Mouse (Mus musculus) cortical plate, adult 2 months (tissue): ENCODE data around the gene Hhatl.

Source experiments
- CTCF ChIP-seq: fragments of 200-500 bp; IDR thresholded peaks from 2 replicates; pipeline ENCODE4 v1.5.1; 2011; ENCODE audit warnings: mild to moderate bottlenecking, control low read depth, low read length; ENCODE audit not compliant: insufficient read depth; ENCODE audit errors: extremely low read depth
- POLR2A ChIP-seq: fragments of 200-500 bp; IDR thresholded peaks from 2 replicates; pipeline ENCODE4 v1.6.1; 2011; ENCODE audit warnings: mild to moderate bottlenecking, low read length, control low read depth; ENCODE audit not compliant: insufficient read depth; ENCODE audit errors: extremely low read depth

DNA sequence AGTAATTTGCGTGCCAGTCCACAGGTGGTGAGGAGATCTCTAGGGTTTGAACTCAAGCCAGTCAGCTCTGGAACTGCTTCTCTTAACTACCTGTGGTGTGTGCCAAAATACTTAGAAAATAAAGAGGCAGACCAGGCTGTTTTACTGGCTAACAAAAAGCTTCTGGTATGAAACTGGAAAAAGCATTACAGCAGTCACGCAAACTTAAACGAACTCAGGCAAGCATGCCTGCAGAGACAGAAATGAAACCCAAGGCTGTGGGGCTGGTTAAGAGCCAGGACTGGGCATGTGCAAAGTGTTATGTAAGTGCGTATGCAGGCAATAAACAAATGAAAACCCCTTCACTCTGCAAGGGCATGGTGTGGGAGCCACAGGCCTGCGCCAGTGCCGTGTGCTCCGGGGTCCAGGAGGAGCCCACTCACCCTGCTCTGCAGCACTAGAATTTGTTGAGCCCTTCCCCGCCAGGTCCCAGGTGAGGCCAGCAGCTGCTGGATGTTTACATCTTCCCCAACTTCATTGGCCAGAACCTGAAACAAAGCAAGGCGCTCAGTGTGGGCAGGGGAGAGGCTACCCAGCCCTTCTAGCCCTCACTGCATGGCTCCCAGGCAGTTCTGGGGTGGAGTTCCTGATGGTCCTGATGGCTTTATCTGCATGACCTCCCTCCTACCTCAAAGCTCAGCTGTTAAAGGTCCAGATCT lies 26.9 kb upstream of the Hhatl start:
- TF ChIP-seq CTCF (no peak), POLR2A (no peak)
